Mouse (Mus musculus) T-helper 2 cell (primary cell): ENCODE data around the gene Schip1.
"Not testable (repeated sequence)": the region's sequence is repeated elsewhere in the genome, so short reads cannot be mapped to it uniquely, and the experiment has no call there.

Experiments used
- in situ Hi-C: fragments of 300-600 bp; cut with MboI, MseI; formaldehyde crosslinking; loops from one replicate; pipeline ENCODE4 v1.15.1; 2025; ENCODE audit warnings: high pct_unique_total_duplicates

Schip1 gene

DNA sequence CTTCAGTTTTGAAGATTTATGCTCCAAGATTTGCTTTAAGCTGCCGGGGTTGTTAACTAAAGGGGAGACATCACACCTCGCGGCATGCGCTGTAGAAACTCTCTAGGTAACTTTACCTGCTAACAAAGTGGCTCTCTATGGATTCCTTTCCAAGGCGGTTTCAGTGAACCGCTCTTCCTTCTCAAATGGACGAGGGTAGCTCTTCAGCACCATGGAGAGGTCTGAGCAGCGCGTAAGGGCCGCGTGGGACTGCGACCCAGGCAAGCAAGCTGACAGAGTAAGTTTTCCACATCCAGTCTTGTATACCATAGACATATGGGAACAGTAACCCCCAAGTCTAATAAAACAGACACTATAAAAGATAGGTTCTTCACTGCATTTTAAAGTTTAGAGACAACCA lies at the start of gene Schip1:
Gene Schip1, plus strand, starts transcription at position 72 of the 400 bp plus-strand sequence.
- in situ Hi-C loops = loop anchor here (25.0 kb wide), 1 partner anchor 473 kb away; no protein-coding TSS in a partner anchor

DNA sequence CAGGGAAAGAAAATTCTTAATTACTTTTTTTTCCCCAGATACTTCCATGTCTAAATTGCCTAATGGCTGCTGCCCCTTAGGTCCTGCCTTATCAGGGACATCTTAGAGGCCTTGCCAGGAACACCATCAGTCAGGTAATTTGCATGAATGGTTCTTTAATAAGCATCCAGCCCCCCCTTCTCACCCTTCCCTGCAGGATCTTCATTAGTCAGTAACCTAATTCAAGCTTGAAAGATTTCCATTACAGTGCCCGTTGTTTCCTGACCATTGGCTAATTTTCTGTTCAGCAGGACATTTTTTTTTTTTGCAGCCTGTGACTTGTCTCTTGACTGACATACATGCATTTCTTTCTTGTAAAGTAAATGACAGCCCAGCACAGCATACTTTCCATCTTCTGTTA lies 48.8 kb upstream of the Schip1 start:
- in situ Hi-C loops = no loop called here

DNA sequence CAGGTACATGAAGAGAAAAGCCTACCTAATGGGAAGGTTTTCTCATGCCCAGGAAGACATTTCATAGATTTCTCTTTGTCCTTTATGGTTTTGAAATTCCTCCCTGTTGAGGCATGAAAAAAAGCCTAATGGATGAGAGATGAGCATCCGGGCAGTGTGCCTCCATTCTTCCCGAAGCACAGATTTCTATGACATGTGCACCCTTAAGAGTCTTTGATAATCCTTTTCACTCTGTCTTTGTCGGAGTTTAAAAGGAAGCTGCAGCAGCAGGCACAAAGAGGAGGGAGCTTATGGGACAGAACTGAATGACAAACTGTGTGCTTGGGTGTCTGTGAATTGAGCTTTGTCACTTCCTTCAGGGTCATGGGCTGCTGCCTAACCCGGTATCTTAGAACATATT lies 45.2 kb upstream of the Schip1 start:
- in situ Hi-C loops = no loop called here

GRCm38 (mm10) chr3:68036097-68036496 lies 28.5 kb upstream of the Schip1 start:
- in situ Hi-C loops = loop anchor here (25.0 kb wide), 1 partner anchor 424 kb away; no protein-coding TSS in a partner anchor

GRCm38 (mm10) chr3:68042951-68043350 lies 21.7 kb upstream of the Schip1 start:
- in situ Hi-C loops = loop anchor here (5.0 to 25.0 kb wide), 2 partner anchors 431 to 516 kb away; no protein-coding TSS in a partner anchor

DNA sequence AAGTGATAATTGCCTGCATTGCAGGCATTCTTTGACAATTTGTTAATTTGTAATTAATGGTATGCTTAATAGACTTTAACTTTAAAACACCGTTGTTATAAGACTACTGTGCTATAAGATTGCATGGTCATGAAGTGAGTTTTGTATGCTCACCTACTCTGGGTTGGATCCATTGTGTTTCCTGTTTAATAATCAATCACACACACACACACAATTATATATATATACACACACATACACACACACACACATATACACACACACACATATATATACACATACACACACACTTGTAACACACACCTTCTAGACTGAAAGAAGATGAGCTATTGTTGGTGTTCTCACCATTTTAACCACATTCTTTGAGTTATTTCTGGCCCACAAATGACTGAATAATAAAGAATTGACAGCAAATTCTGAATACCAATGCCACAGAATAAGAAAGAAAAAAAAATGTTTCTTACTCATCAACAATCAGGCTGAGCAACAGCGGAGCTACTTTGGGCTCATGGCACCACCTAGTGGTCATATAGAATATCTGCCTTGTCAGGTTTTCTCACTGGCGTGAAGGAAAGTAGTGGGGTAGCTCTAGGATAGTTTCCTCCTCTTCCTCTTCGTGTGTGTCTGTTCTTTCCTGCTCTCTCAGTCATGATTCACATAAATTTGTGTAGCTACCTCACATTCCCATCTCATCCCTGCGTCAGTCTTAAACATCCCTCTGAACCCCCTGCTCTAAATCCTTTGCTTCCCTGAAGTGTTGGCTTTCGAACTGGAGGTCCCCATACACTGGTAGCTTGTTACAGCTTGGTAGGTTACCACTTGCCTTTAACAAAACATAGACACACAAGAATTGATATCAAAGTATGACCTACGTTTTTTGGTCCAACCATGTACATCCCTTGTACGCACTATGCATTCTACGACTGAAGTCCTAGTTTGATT lies 18.9 kb upstream of the Schip1 start:
- in situ Hi-C loops = loop anchor here (25.0 kb wide), 1 partner anchor 433 kb away; no protein-coding TSS in a partner anchor

DNA sequence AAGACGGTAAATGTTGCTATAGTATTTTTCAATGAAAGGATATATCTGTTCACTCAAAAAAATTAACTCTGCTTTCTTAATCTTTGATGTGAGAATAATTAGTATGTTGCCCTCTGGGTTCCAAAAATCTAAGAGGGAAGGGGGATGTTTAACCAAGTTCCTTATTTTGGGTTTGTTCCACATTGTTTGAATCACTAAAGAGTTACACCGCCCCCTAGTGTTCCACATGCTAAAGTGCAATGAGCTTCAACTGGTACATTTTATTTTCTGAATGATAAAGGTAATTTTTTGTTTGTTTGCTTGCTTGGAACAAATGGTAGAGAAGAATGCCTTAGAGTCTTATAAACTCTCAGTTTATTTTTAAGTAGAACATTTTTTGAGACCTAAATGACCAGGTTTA lies 11.1 kb upstream of the Schip1 start:
- in situ Hi-C loops = loop anchor here (25.0 kb wide), 1 partner anchor 484 kb away; no protein-coding TSS in a partner anchor

DNA sequence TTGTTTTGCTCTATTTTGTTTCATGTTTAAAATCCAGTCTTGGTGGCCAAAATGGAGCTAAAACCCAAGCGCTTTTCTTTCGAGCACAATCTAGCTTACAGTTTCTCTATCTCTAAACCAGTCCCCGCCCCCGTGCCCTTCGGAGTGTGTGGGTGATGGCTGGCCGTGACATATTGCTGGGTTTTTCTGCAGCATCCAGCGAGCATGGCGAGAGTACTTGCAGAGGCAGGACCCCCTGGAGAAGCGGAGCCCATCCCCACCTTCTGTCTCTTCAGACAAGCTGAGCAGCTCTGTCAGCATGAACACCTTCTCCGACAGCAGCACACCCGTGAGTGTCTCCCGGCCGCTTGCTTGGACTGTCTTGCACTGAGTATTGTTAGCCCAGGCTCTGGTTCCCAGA lies 9.5 kb upstream of the Schip1 start:
- in situ Hi-C loops = loop anchor here (25.0 kb wide), 1 partner anchor 482 kb away; no protein-coding TSS in a partner anchor

GRCm38 (mm10) chr3:68056373-68057275 lies 8.0 kb upstream of the Schip1 start:
- in situ Hi-C loops = loop anchor here (25.0 kb wide), 1 partner anchor 481 kb away; no protein-coding TSS in a partner anchor

- in situ Hi-C loops = loop anchor here (25.0 kb wide), 1 partner anchor 478 kb away; no protein-coding TSS in a partner anchor
These were observed 5.3 kb upstream of the Schip1 start for GRCm38 (mm10) chr3:68059162-68059800.

DNA sequence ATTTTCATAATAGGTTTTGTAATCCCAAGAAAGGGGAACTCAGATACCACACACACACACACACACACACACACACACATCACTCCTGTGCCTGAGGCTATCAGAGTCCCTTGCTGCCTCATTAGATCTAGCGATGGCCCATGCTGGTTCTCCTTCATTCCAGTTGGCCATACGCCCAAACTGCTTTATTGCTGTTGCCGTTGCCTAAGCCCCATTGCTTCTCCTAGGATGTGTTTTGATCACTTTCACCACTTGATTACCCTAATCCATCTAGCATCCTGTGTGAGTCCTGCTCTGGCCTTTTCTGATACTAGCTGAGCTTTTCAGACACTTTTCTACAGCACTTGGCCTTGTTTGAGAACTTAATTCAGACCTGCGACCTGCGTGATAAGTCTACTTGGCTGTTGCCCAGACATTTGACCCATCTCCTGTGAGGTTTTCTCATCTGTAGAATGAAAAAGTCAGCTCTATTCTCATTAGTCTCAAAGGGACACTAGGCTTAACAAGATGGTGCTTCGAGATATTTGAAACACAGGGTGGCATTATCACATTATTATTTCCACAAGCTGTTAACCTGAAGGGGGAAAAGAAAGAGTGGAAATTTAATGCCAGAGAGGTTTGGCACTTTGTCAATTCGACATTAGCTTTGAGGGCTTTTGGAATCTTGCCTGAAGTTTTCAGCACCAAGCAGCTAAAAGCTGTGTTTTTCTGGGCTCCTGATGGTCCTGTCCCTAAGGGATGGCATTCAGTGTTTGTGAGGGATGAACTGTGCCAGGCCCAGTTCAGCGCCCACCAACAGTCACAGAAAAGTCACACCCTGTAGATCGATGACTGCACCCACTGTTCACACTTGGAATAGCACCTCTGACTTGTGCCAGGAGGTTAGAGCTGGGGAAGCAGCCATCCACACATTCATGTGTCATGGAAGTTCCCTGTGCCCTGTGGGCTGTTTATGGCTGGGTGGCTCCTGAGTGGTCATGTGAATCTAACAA lies 7.1 kb downstream of the Schip1 start:
- in situ Hi-C loops = loop anchor here (25.0 kb wide), 1 partner anchor 466 kb away; no protein-coding TSS in a partner anchor

DNA sequence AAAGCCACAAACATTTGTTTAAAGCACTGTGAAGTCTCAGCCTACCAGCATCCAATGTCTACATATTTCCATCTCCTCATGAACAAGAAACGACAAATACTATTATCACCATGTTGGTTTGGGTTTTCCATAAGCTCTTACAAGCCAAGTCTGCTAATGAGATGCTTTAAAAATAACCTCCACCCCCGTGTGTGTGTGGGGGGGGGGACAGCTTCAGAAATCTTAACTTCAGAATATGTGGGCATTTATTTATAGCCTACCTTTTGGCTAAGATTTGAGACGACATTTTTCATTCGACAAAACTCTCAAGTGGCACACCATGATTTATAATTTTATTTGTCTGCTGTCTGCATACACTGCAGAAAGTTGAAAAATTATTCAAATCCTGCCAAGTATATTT lies 12.8 kb downstream of the Schip1 start:
- in situ Hi-C loops = no loop called here

DNA sequence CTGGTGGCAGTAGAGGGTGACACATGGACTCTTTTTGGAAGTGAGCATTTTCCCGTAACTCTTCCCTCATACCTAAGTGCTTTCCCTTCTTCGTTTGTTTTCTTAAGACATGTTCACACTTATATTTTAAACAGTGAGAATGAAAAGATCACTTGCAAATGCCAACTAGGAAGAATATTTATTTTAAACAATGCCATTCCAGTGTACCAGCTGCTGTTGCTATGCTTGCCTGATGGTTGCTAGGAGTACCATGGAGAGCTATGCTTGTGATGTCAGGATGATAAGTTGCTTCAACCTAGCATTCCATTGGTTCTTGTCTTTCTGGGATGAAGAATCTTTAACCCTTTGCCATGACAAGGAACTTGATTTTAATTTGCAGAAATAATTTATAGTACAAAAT lies 20.4 kb downstream of the Schip1 start:
- in situ Hi-C loops = no loop called here

- in situ Hi-C loops = no loop called here
These were observed 27.5 kb downstream of the Schip1 start for GRCm38 (mm10) chr3:68092108-68092507.

DNA sequence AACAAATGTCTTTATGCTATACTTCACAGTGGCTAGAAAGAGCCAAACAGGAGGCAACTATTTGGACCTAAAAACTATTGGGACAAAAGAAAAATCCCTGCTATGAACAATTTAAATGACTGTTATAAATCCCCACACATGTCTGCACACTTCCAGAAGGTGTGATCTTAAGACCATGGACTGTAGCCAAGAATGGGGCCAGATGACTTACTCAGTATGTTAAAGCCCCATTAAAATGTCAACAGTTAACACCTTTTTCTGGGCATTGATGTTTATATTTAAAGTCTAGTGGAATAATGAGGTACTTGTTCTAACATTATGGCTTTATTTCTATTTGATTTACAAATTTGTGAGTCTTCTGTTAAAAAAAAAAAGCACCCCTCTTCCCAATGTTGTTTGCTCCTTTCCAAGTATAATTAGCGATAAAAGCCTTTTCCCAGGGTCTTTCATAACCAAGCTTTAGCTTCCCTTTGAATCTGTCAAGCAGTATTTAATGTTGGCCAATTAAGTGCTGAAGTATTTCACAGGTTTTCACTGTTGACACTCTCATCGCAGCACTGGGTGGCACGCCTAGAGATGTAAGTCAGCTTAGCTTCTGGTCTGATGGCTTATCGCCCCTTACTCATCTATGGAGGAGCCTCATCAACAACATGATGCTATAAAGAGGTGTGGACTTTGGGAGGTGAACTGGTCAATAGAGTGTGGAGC lies 32.3 kb downstream of the Schip1 start:
- in situ Hi-C loops = no loop called here

- in situ Hi-C loops = not testable (repeated sequence)
These were observed 35.0 kb downstream of the Schip1 start for GRCm38 (mm10) chr3:68099561-68099960.

GRCm38 (mm10) chr3:68101343-68101742 lies 36.7 kb downstream of the Schip1 start:
- in situ Hi-C loops = no loop called here

- in situ Hi-C loops = no loop called here
These were observed 40.6 kb downstream of the Schip1 start for GRCm38 (mm10) chr3:68105081-68105685.

DNA sequence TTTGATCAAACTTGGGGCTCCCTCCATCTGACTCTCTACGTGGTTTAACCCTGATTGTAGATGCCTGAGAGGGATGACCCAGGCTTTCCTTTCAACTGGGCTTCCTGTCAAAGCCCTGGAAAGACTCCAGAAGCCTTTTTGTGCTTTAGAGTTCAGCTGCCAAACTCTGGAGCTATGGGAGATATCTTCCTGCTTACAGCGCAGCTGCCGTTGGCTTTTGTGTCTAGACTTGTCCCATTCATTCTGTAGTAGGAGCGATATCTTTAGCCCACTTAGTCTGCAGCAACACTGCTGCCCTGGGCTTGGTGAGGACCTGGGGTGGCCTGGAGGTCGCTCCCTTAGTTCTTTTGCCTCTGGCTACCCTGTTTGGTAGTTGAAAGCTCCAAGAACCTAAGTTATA lies 56.7 kb downstream of the Schip1 start:
- in situ Hi-C loops = no loop called here
